Mouse (Mus musculus): ENCODE measurements at regions not wholly inside any gene's neighbourhood (a gene's known extent, or its start where the extent isn't known, plus 50 kb on each side); places are given as distances from the start of the nearest gene placed in this dataset.
A peak's percentile ranks its signal among the peaks of the same experiment; 100 is the strongest.

- no peaks in the 10 kb centered on the region for H3K36me3 ChIP-seq
- no peaks in the 10 kb centered on the region for H3K27me3 ChIP-seq (replicated peaks)
- H3K4me2 ChIP-seq = no peak overlapping the region
- no peaks in the 10 kb centered on the region for H3K4me1 ChIP-seq
- no peak overlapping the region for H3K4me3 ChIP-seq
- no peak overlapping the region for H3K9ac ChIP-seq
- ATAC-seq (ENCODE audit: extremely low read depth, insufficient number of reproducible peaks, low FRiP score, low TSS enrichment) = no peak
- H3K27ac ChIP-seq (replicated peaks) = no peak overlapping the region
- no peaks in the 10 kb centered on the region for H3K9me3 ChIP-seq
- WGBS = 79% methylated on average over 2 of the region's 2 CpGs
Measured at GRCm38 (mm10) chr5:80700848-80701247, 319.1 kb upstream of the Adgrl3 start.

- Histone ChIP-seq H3K36me3 (no peaks in the 10 kb centered on the region), H3K9me3 (no peaks in the 10 kb centered on the region), H3K4me1 (no peaks in the 10 kb centered on the region), H3K4me3 (no peak overlapping the region), H3K4me2 (no peak overlapping the region), H3K9ac (no peak overlapping the region), H3K27ac (replicated peaks) (no peak overlapping the region), H3K27me3 (replicated peaks) (no peaks in the 10 kb centered on the region)
- 78% methylated on average over 2 of the region's 2 CpGs for WGBS
- no peak for ATAC-seq (ENCODE audit: extremely low read depth, insufficient number of reproducible peaks, low FRiP score, low TSS enrichment)
Measured at GRCm38 (mm10) chr5:80704732-80705131, 315.2 kb upstream of the Adgrl3 start.

- Histone ChIP-seq H3K27me3 (replicated peaks) (no peaks in the 10 kb centered on the region), H3K36me3 (no peaks in the 10 kb centered on the region), H3K4me1 (no peaks in the 10 kb centered on the region), H3K9me3 (no peaks in the 10 kb centered on the region), H3K27ac (replicated peaks) (no peak overlapping the region), H3K4me2 (peak overlapping the region; percentile 54), H3K4me3 (peak overlapping the region; percentile 28), H3K9ac (no peak overlapping the region)
- ATAC-seq (ENCODE audit: extremely low read depth, insufficient number of reproducible peaks, low FRiP score, low TSS enrichment) = no peak
- WGBS = 38% methylated on average over 8 of the region's 8 CpGs
Measured at GRCm38 (mm10) chr5:80706645-80707056, 313.3 kb upstream of the Adgrl3 start.
